19 mouse cellular contexts compared by ENCODE assay signal in the genomic region with DNA sequence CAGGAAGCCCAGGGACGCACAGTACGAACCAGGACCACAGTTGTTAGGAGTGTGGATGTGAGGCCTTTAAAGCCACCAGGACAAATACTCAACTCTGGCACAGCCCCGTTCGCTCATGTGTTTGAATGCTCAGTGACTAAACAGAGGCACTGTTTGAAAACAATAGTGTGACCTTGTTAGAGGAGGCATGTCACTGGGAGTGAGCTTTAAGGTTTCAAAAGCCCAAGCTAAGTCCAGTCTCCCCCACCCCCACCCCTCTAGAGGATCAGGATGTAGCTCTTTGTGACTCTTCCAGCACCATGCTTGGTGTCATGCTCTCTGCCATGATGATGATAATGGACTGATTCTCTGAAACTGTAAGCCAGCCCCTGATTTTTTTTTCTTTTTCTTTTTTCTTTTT.
"Had no signal": no experiment of that assay in that cellular context is flagged by ENCODE, and none has a peak within 500 bp of the region (broad histone marks: within the 10 kb centered on the region; RNA-seq: fewer than 3 reads in every experiment).

No protein-coding gene starts in this region.

- DNase-seq: lung, adult 18-20 months; lung, embryonic 14.5 days; lung, postnatal 10 days; lung, postnatal 4 days; midbrain, embryonic 14.5 days; retina, postnatal 1 day; right cerebral cortex, adult 18-20 months; right cerebral cortex, postnatal 25 days; thymus, adult 2 months; thymus, postnatal 25 days; thymus, postnatal 4 days had no signal

- H3K4me3 ChIP-seq: midbrain, embryonic 10.5 days; midbrain, embryonic 12.5 days; myocyte; neural tube, embryonic 13.5 days; neural tube, embryonic 15.5 days; stomach, embryonic 15.5 days had no signal

- H3K27ac ChIP-seq: liver, embryonic 14.5 days; midbrain, embryonic 10.5 days; midbrain, embryonic 12.5 days; neural tube, embryonic 13.5 days; neural tube, embryonic 15.5 days; stomach, embryonic 15.5 days; stomach, postnatal 0 days had no signal

- H3K27me3 ChIP-seq: neural tube, embryonic 13.5 days; neural tube, embryonic 15.5 days; stomach, embryonic 15.5 days had no signal

- H3K4me1 ChIP-seq: midbrain, embryonic 10.5 days; neural tube, embryonic 13.5 days; neural tube, embryonic 15.5 days; stomach, embryonic 15.5 days had no signal

- H3K36me3 ChIP-seq: midbrain, embryonic 10.5 days; midbrain, embryonic 12.5 days; neural tube, embryonic 13.5 days; neural tube, embryonic 15.5 days; stomach, embryonic 15.5 days had no signal
